In genomic region chr5:50037666-50038065, GRCm38 (mm10) we compare ENCODE assay signal across 24 mouse cellular contexts. TPM values are rescaled to one million over a fixed set of nuclear protein-coding genes. Genes with fewer than 3 reads are reported as not detected.
DNase-seq lines count a peak whose midpoint lies in the region; ATAC-seq lines count a peak whose summit lies in the region.
"Had no signal": no experiment of that assay in that cellular context is flagged by ENCODE, and none has a peak within 500 bp of the region (broad histone marks: within the 10 kb centered on the region; RNA-seq: fewer than 3 reads in every experiment).

No protein-coding gene starts in this region.

- no peak overlapping the region for H3K4me3 ChIP-seq in forebrain, embryonic 10.5 days
- H3K4me3 ChIP-seq in forebrain, embryonic 14.5 days (ENCODE audit: low read depth, low read length), result no peak overlapping the region
- H3K4me3 ChIP-seq in hindbrain, embryonic 13.5 days, result no peak overlapping the region
- no peak overlapping the region for H3K4me3 ChIP-seq in hindbrain, embryonic 12.5 days
- no peak overlapping the region for H3K4me3 ChIP-seq in limb, embryonic 15.5 days
- no peak overlapping the region for H3K4me3 ChIP-seq in limb, embryonic 10.5 days
- H3K4me3 ChIP-seq in neural tube, embryonic 12.5 days, result no peak overlapping the region
- H3K4me3 ChIP-seq: heart, adult 2 months; heart, embryonic 15.5 days; hindbrain, embryonic 15.5 days; limb, embryonic 13.5 days; liver, embryonic 13.5 days; megakaryocyte, embryonic 14.5 days; stomach, embryonic 15.5 days had no signal

- no peak for ATAC-seq in forebrain, embryonic 14.5 days
- ATAC-seq in hindbrain, embryonic 13.5 days (ENCODE audit: low FRiP score), result no peak
- ATAC-seq in hindbrain, embryonic 12.5 days (ENCODE audit: low FRiP score), result no peak
- no peak for ATAC-seq in limb, embryonic 15.5 days (ENCODE audit: insufficient number of reproducible peaks, low FRiP score, low TSS enrichment, low read depth)
- ATAC-seq in neural tube, embryonic 12.5 days (ENCODE audit: low FRiP score, low read depth), result 0 out of 2 replicates have a peak, but pooled peaks have one; percentile 23

- no peaks in the 10 kb centered on the region for H3K27me3 ChIP-seq in forebrain, embryonic 10.5 days (ENCODE audit: poor library complexity, severe bottlenecking)
- no peaks in the 10 kb centered on the region for H3K27me3 ChIP-seq in forebrain, embryonic 14.5 days (replicated peaks; ENCODE audit: control insufficient read depth, insufficient read depth, low read length)
- H3K27me3 ChIP-seq in hindbrain, embryonic 13.5 days, result no peaks in the 10 kb centered on the region
- no peaks in the 10 kb centered on the region for H3K27me3 ChIP-seq in hindbrain, embryonic 12.5 days
- H3K27me3 ChIP-seq in limb, embryonic 15.5 days, result no peaks in the 10 kb centered on the region
- no peaks in the 10 kb centered on the region for H3K27me3 ChIP-seq in limb, embryonic 10.5 days (ENCODE audit: low read depth, poor library complexity, severe bottlenecking)
- no peaks in the 10 kb centered on the region for H3K27me3 ChIP-seq in neural tube, embryonic 12.5 days (replicated peaks)
- H3K27me3 ChIP-seq: heart, embryonic 15.5 days; hindbrain, embryonic 15.5 days; limb, embryonic 13.5 days; liver, embryonic 13.5 days; stomach, embryonic 15.5 days had no signal

- no peaks in the 10 kb centered on the region for H3K36me3 ChIP-seq in forebrain, embryonic 10.5 days (replicated peaks)
- no peaks in the 10 kb centered on the region for H3K36me3 ChIP-seq in forebrain, embryonic 14.5 days (ENCODE audit: control insufficient read depth, insufficient read depth, low read length)
- no peaks in the 10 kb centered on the region for H3K36me3 ChIP-seq in hindbrain, embryonic 13.5 days
- no peaks in the 10 kb centered on the region for H3K36me3 ChIP-seq in hindbrain, embryonic 12.5 days
- no peaks in the 10 kb centered on the region for H3K36me3 ChIP-seq in limb, embryonic 15.5 days
- H3K36me3 ChIP-seq in limb, embryonic 10.5 days, result no peaks in the 10 kb centered on the region; the same call in 1 of the 2 replicates
- H3K36me3 ChIP-seq in neural tube, embryonic 12.5 days, result no peaks in the 10 kb centered on the region
- H3K36me3 ChIP-seq: heart, embryonic 15.5 days; hindbrain, embryonic 15.5 days; limb, embryonic 13.5 days; liver, embryonic 13.5 days; stomach, embryonic 15.5 days had no signal

- 0 out of 2 replicates have a peak overlapping the region, but pooled peaks have one; percentile 48 for H3K27ac ChIP-seq in forebrain, embryonic 10.5 days
- H3K27ac ChIP-seq in forebrain, embryonic 14.5 days (ENCODE audit: low read depth, low read length), result no peak overlapping the region
- 0 out of 2 replicates have a peak overlapping the region, but pooled peaks have one; percentile 24 for H3K27ac ChIP-seq in hindbrain, embryonic 13.5 days
- H3K27ac ChIP-seq in hindbrain, embryonic 12.5 days, result no peak overlapping the region
- H3K27ac ChIP-seq in limb, embryonic 15.5 days, result peak overlapping the region; percentile 22; the same call in 1 of the 2 replicates
- no peak overlapping the region for H3K27ac ChIP-seq in limb, embryonic 10.5 days
- H3K27ac ChIP-seq in neural tube, embryonic 12.5 days, result no peak overlapping the region
- H3K27ac ChIP-seq: heart, adult 2 months; heart, embryonic 15.5 days; hindbrain, embryonic 15.5 days; limb, embryonic 13.5 days; liver, embryonic 13.5 days; stomach, embryonic 15.5 days had no signal

- H3K4me2 ChIP-seq in forebrain, embryonic 14.5 days (ENCODE audit: low read length), result no peak overlapping the region
- H3K4me2 ChIP-seq in hindbrain, embryonic 13.5 days, result no peak overlapping the region
- no peak overlapping the region for H3K4me2 ChIP-seq in hindbrain, embryonic 12.5 days (replicated peaks)
- no peak overlapping the region for H3K4me2 ChIP-seq in limb, embryonic 15.5 days
- H3K4me2 ChIP-seq in neural tube, embryonic 12.5 days (replicated peaks), result no peak overlapping the region
- H3K4me2 ChIP-seq: heart, embryonic 15.5 days; hindbrain, embryonic 15.5 days; limb, embryonic 13.5 days; liver, embryonic 13.5 days; stomach, embryonic 15.5 days had no signal

- no peak overlapping the region for H3K9ac ChIP-seq in forebrain, embryonic 14.5 days (ENCODE audit: low read length)
- no peak overlapping the region for H3K9ac ChIP-seq in hindbrain, embryonic 13.5 days
- H3K9ac ChIP-seq in hindbrain, embryonic 12.5 days, result no peak overlapping the region
- H3K9ac ChIP-seq in limb, embryonic 15.5 days, result no peak overlapping the region
- no peak overlapping the region for H3K9ac ChIP-seq in neural tube, embryonic 12.5 days
- H3K9ac ChIP-seq: heart, embryonic 15.5 days; hindbrain, embryonic 15.5 days; limb, embryonic 13.5 days; liver, embryonic 13.5 days; stomach, embryonic 15.5 days had no signal

- whole genome bisulfite sequencing in forebrain, embryonic 10.5 days, result 78% methylated on average over 8 of the region's 8 CpGs
- 27% methylated on average over 8 of the region's 8 CpGs for WGBS in forebrain, embryonic 14.5 days
- 57% methylated on average over 8 of the region's 8 CpGs for WGBS in hindbrain, embryonic 13.5 days
- WGBS in hindbrain, embryonic 12.5 days, result 73% methylated on average over 8 of the region's 8 CpGs
- WGBS in limb, embryonic 15.5 days, result 55% methylated on average over 8 of the region's 8 CpGs
- 90% methylated on average over 8 of the region's 8 CpGs for WGBS in limb, embryonic 10.5 days
- 54% methylated on average over 8 of the region's 8 CpGs for WGBS in neural tube, embryonic 12.5 days

- peaks cover 62% of the 10 kb centered on the region for H3K4me1 ChIP-seq in forebrain, embryonic 10.5 days
- H3K4me1 ChIP-seq in forebrain, embryonic 14.5 days (ENCODE audit: control insufficient read depth, insufficient read depth, low read length), result peaks cover 39% of the 10 kb centered on the region
- H3K4me1 ChIP-seq in hindbrain, embryonic 13.5 days (replicated peaks), result peaks cover 40% of the 10 kb centered on the region
- H3K4me1 ChIP-seq in hindbrain, embryonic 12.5 days, result peaks cover 35% of the 10 kb centered on the region
- peaks cover 51% of the 10 kb centered on the region for H3K4me1 ChIP-seq in limb, embryonic 15.5 days
- H3K4me1 ChIP-seq in limb, embryonic 10.5 days, result peaks cover 24% of the 10 kb centered on the region; the same call in 1 of the 2 replicates
- H3K4me1 ChIP-seq in neural tube, embryonic 12.5 days, result peaks cover 18% of the 10 kb centered on the region

- no peak for DNase-seq in forebrain, embryonic 10.5 days (ENCODE audit: extremely low spot score, low spot score)
- no peak for DNase-seq in forebrain, embryonic 14.5 days (ENCODE audit: low spot score)
- DNase-seq in limb, embryonic 10.5 days (ENCODE audit: low spot score), result no peak
- DNase-seq in neural tube, embryonic 10.5 days (ENCODE audit: extremely low spot score, low spot score), result no peak
- DNase-seq: adrenal gland, postnatal 10 days; cerebellum, adult 2 months; gastrocnemius, postnatal 36 days; heart, adult 2 months; heart, postnatal 36 days; kidney, postnatal 10 days; layer of hippocampus, postnatal 36 days; liver, embryonic 13.5 days; lung, postnatal 14 days; midbrain, embryonic 14.5 days; thymus, postnatal 25 days had no signal

- H3K9me3 ChIP-seq in forebrain, embryonic 10.5 days, result no peaks in the 10 kb centered on the region
- no peaks in the 10 kb centered on the region for H3K9me3 ChIP-seq in forebrain, embryonic 14.5 days (replicated peaks; ENCODE audit: control insufficient read depth, low read length)
- H3K9me3 ChIP-seq in hindbrain, embryonic 13.5 days, result no peaks in the 10 kb centered on the region
- no peaks in the 10 kb centered on the region for H3K9me3 ChIP-seq in hindbrain, embryonic 12.5 days (replicated peaks)
- no peaks in the 10 kb centered on the region for H3K9me3 ChIP-seq in limb, embryonic 15.5 days
- no peaks in the 10 kb centered on the region for H3K9me3 ChIP-seq in limb, embryonic 10.5 days (replicated peaks)
- no peaks in the 10 kb centered on the region for H3K9me3 ChIP-seq in neural tube, embryonic 12.5 days
- H3K9me3 ChIP-seq: heart, embryonic 15.5 days; hindbrain, embryonic 15.5 days; limb, embryonic 13.5 days; liver, embryonic 13.5 days; megakaryocyte, embryonic 14.5 days; stomach, embryonic 15.5 days had no signal

RNA-seq across cellular contexts. Expression of gene Adgra3, which starts 21.1 kb away (rescaled TPM):
- 34.9 and 38.1 TPM in 2 replicates for polyA plus RNA-seq in forebrain, embryonic 10.5 days (2016; fragmentation: Nextera tagmentation; extraction: Ambion mirVana)
- 17.8 and 20.8 TPM in 2 replicates for polyA plus RNA-seq in forebrain, embryonic 14.5 days (2014; fragmentation: Nextera tagmentation; extraction: Ambion mirVana)
- 17.7 and 19.6 TPM in 2 replicates for polyA plus RNA-seq in hindbrain, embryonic 13.5 days (2015; fragmentation: Nextera tagmentation; extraction: Ambion mirVana)
- polyA plus RNA-seq in hindbrain, embryonic 12.5 days (2016; fragmentation: Nextera tagmentation; extraction: Ambion mirVana), result 44.6 and 46.8 TPM in 2 replicates
- polyA plus RNA-seq in limb, embryonic 15.5 days (2015; fragmentation: Nextera tagmentation; extraction: Ambion mirVana), result 21.5 and 34.5 TPM in 2 replicates
- polyA plus RNA-seq in limb, embryonic 10.5 days (2016; fragmentation: Nextera tagmentation; extraction: Ambion mirVana), result 50.0 and 53.3 TPM in 2 replicates
- 38.3 and 45.4 TPM in 2 replicates for polyA plus RNA-seq in neural tube, embryonic 12.5 days (2016; fragmentation: Nextera tagmentation; extraction: Ambion mirVana)

Comparison
In these comparisons a context has a peak if more than half of its experiments do, and no peak if none do; other contexts are left out.
1. H3K27ac ChIP-seq: peak in forebrain, embryonic 10.5 days (single experiment), hindbrain, embryonic 13.5 days (single experiment) and limb, embryonic 15.5 days (single experiment); none in forebrain, embryonic 14.5 days (single experiment), hindbrain, embryonic 12.5 days (single experiment), limb, embryonic 10.5 days (single experiment) and neural tube, embryonic 12.5 days (single experiment).